Mouse (Mus musculus): Measurements from ENCODE around the gene Gucy2d.

Gucy2d gene

DNA sequence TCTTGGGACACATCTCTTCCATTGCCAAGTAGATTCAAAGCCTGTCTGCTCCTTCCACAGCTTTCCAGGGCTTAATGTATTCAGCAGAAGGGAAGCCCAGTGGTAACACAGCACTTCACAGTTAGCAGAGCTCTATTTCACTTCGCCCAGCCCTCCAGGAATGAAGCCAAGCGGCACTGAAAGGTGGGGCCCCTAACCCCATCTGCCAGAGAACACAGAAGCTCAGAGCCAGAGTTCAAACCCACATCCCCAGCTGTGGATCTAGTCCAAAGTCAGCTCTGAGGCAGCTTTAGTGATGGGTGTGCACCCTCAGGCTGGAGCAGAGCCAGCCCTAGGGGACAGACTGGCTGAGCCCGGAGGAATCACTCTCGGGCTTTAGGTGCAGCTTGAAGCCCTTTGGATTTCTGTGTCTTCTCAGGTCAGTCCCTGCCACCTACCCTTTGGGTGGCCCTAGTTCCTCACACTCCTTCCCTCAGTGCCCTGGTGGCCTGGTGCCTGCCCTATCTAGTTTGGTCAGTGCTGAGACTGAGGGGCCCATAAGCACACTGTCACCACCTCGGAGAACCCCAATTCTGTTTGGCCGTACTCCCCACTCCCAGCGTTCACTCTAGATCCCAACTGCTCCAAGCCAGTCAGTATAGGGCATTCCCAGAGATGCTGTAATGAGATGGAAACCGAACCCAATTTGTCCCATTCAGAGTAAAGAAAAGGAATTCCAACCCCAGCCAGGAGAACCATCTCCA, 83.0 kb downstream of the Gucy2d start:
- DNase-seq = no peak

DNA sequence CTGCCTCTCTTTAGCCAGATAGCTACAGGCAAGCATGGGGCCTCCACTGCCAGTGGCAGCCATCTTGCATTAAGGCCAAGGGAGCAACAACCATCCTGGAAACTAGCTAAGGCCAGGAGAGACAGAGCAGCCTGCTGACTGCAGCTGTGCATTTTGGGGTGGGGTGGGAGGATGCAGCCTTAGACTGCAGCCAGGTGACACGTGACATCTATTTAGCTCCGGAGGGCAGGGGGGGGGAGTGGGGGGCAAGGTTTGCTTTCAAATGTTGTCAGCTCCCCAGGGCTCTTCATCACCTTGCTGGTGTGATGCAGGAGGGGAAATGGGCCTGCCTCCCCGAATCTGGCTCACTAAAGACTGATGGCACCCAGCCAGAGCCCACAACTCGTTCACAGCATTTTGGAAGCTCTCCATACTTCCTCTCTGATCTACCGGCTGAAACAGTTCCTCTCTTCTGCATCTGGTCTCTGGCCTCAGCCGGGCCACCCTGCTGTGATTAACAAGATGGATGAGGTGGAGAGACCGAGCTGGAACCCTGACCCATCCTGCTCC, 83.7 kb downstream of the Gucy2d start:
- no peak for DNase-seq

DNA sequence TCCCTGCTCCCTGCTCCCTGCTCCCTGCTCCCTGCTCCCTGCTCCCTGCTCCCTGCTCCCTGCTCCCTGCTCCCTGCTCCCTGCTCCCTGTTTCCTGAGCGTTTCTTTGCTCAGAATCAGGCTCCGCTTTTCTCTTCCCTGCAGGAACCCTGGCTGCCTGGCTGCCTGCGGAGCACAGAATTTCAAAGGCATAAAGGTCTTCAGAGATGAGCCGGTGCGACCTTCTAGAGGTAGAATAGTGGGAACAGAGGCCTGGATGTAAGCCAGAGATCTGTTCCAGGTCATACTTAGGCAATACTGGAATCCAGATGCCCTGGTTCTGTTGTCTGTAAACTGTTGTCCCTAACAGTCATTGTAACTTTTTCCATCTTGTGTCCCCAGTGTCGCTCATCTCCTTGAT, 84.2 kb downstream of the Gucy2d start:
- no peak for DNase-seq

DNA sequence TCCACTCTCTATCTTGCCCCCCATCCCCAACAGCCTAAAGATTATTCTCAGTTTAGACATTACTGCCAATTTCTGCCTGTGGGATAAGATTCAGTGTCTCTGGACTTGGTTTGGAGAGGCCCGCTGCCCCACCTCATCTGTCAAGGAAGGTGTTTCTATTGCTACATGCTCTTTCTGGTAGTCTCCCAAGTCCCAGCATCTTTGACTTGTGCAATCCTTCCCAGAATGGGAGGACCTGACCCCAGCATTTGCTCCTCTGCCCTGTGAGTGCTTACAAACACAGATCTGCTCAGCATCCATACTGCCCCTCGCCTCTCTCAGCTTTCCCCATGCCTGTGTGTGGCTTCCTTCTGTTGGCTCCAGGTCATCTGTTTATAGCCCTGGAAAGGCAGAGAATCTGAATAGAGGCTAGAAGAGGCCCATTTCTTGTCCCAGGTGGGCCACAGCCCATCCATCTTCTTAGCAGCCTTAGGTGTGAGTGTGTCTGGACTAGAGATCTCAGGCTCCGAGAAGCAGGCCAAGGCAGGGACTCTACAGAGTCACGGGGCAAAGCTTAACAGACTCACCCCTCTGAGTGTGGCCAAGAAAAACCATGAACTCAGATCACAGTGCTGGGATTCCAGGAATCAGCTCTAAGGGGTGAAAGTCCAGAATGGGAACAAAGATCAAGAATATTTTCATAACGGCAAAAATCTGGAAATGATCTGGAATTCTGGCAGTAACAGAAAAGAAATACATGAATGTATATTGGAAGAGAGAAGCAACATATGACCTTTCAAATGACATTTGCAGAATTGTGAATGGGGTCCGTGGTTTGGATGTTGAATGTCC, 84.9 kb downstream of the Gucy2d start:
- no peak for DNase-seq

Data from cerebellum, postnatal 36 days (tissue).